Mouse (Mus musculus): ENCODE results near the gene Pip4k2b. TPM values are rescaled to one million over a fixed set of nuclear protein-coding genes. Genes with fewer than 3 reads are reported as not detected.
A peak's percentile ranks its signal among the peaks of the same experiment; 100 is the strongest.

Gene Pip4k2b
- polyA plus RNA-seq, 1 experiment, result 30.1 TPM

GRCm38 (mm10) chr11:97669829-97670228 is 74.7 kb downstream of the Pip4k2b start:
- Histone ChIP-seq H3K36me3 (ENCODE audit: control insufficient read depth, insufficient read depth) (peaks cover 8% of the 10 kb centered on the region), H3K79me2 (ENCODE audit: control insufficient read depth, insufficient read depth) (peaks cover 3% of the 10 kb centered on the region), H3K4me3 (no peak overlapping the region), H3K27me3 (ENCODE audit: control insufficient read depth, insufficient read depth, insufficient read length) (no peaks in the 10 kb centered on the region), H3ac (ENCODE audit: control insufficient read depth, insufficient read length) (no peak overlapping the region), H3K4me2 (ENCODE audit: low read depth) (no peak overlapping the region)
- no peak for TF ChIP-seq TCF3 (IDR thresholded peaks at IDR 0.05; ENCODE audit: insufficient read length, low read depth)
- TF ChIP-seq MYOD1 (IDR thresholded peaks at IDR 0.05; ENCODE audit: control insufficient read depth in 1 of 3, insufficient read length in 2 of 3, low read depth in 2 of 3), result peak in 1 of 3 experiments; percentile 16
- TF ChIP-seq POLR2AphosphoS2 (IDR thresholded peaks at IDR 0.05; ENCODE audit: insufficient read length, low read depth), result no peak

GRCm38 (mm10) chr11:97669268-97669667 is 75.2 kb downstream of the Pip4k2b start:
- H3K36me3 ChIP-seq (ENCODE audit: control insufficient read depth, insufficient read depth), result peaks cover 8% of the 10 kb centered on the region
- H3K4me3 ChIP-seq, result no peak overlapping the region
- peaks cover 8% of the 10 kb centered on the region for H3K79me2 ChIP-seq (ENCODE audit: control insufficient read depth, insufficient read depth)
- H3ac ChIP-seq (ENCODE audit: control insufficient read depth, insufficient read length), result no peak overlapping the region
- TF ChIP-seq MAX (IDR thresholded peaks at IDR 0.05; ENCODE audit: low read depth) (no peak), POLR2AphosphoS2 (IDR thresholded peaks at IDR 0.05; ENCODE audit: insufficient read length, low read depth) (no peak), POLR2A (IDR thresholded peaks at IDR 0.05; ENCODE audit: insufficient read length, low read depth) (no peak), SRF (IDR thresholded peaks at IDR 0.05; ENCODE audit: control insufficient read depth, insufficient read length, low read depth) (no peak), REST (IDR thresholded peaks at IDR 0.05; ENCODE audit: insufficient read depth, insufficient read length) (no peak)
- no peaks in the 10 kb centered on the region for H3K27me3 ChIP-seq (ENCODE audit: control insufficient read depth, insufficient read depth, insufficient read length)
- H3K4me2 ChIP-seq (ENCODE audit: low read depth), result no peak overlapping the region

GRCm38 (mm10) chr11:97668160-97668559 is 76.3 kb downstream of the Pip4k2b start:
- no peak for TF ChIP-seq MYOG (IDR thresholded peaks at IDR 0.05; ENCODE audit: control insufficient read depth in 1 of 3, insufficient read depth in 1 of 3, insufficient read length in 2 of 3, low read depth in 2 of 3)
- no peak for TF ChIP-seq MYOD1 (IDR thresholded peaks at IDR 0.05; ENCODE audit: control insufficient read depth in 1 of 3, insufficient read length in 2 of 3, low read depth in 2 of 3)
- TF ChIP-seq USF1 (IDR thresholded peaks at IDR 0.05; ENCODE audit: low read depth), result no peak
- no peak for TF ChIP-seq REST (IDR thresholded peaks at IDR 0.05; ENCODE audit: insufficient read depth, insufficient read length)
- TF ChIP-seq TCF12 (IDR thresholded peaks at IDR 0.05; ENCODE audit: insufficient read depth, poor library complexity, severe bottlenecking), result no peak
- no peak for TF ChIP-seq TCF3 (IDR thresholded peaks at IDR 0.05; ENCODE audit: insufficient read length, low read depth)
- no peak for TF ChIP-seq SRF (IDR thresholded peaks at IDR 0.05; ENCODE audit: control insufficient read depth, insufficient read length, low read depth)
- TF ChIP-seq MAX (IDR thresholded peaks at IDR 0.05; ENCODE audit: low read depth), result no peak
- TF ChIP-seq CEBPB (IDR thresholded peaks at IDR 0.05; ENCODE audit: insufficient read depth, poor library complexity, severe bottlenecking), result no peak
- TF ChIP-seq POLR2A (IDR thresholded peaks at IDR 0.05; ENCODE audit: insufficient read length, low read depth), result no peak
- TF ChIP-seq E2F4 (IDR thresholded peaks at IDR 0.05; ENCODE audit: insufficient read depth), result no peak
- TF ChIP-seq POLR2AphosphoS2 (IDR thresholded peaks at IDR 0.05; ENCODE audit: insufficient read length, low read depth), result no peak
- no peak overlapping the region for H3K4me2 ChIP-seq (ENCODE audit: low read depth)
- H3ac ChIP-seq (ENCODE audit: control insufficient read depth, insufficient read length), result no peak overlapping the region
- peaks cover 8% of the 10 kb centered on the region for H3K36me3 ChIP-seq (ENCODE audit: control insufficient read depth, insufficient read depth)
- H3K4me3 ChIP-seq, result no peak overlapping the region
- H3K27me3 ChIP-seq (ENCODE audit: control insufficient read depth, insufficient read depth, insufficient read length), result no peaks in the 10 kb centered on the region
- peaks cover 12% of the 10 kb centered on the region for H3K79me2 ChIP-seq (ENCODE audit: control insufficient read depth, insufficient read depth)

- Histone ChIP-seq H3K79me2 (ENCODE audit: control insufficient read depth, insufficient read depth) (peaks cover 12% of the 10 kb centered on the region), H3ac (ENCODE audit: control insufficient read depth, insufficient read length) (no peak overlapping the region), H3K4me3 (no peak overlapping the region), H3K36me3 (ENCODE audit: control insufficient read depth, insufficient read depth) (peaks cover 4% of the 10 kb centered on the region), H3K27me3 (ENCODE audit: control insufficient read depth, insufficient read depth, insufficient read length) (no peaks in the 10 kb centered on the region), H3K4me2 (ENCODE audit: low read depth) (no peak overlapping the region)
- TF ChIP-seq MYOG (IDR thresholded peaks at IDR 0.05; ENCODE audit: control insufficient read depth in 1 of 3, insufficient read depth in 1 of 3, insufficient read length in 2 of 3, low read depth in 2 of 3), result no peak
- TF ChIP-seq MYOD1 (IDR thresholded peaks at IDR 0.05; ENCODE audit: control insufficient read depth in 1 of 3, insufficient read length in 2 of 3, low read depth in 2 of 3), result no peak
- TF ChIP-seq TCF3 (IDR thresholded peaks at IDR 0.05; ENCODE audit: insufficient read length, low read depth), result no peak
- no peak for TF ChIP-seq POLR2AphosphoS2 (IDR thresholded peaks at IDR 0.05; ENCODE audit: insufficient read length, low read depth)
- TF ChIP-seq CEBPB (IDR thresholded peaks at IDR 0.05; ENCODE audit: insufficient read depth, poor library complexity, severe bottlenecking), result no peak
- TF ChIP-seq SRF (IDR thresholded peaks at IDR 0.05; ENCODE audit: control insufficient read depth, insufficient read length, low read depth), result no peak
- no peak for TF ChIP-seq USF1 (IDR thresholded peaks at IDR 0.05; ENCODE audit: low read depth)
- TF ChIP-seq TCF12 (IDR thresholded peaks at IDR 0.05; ENCODE audit: insufficient read depth, poor library complexity, severe bottlenecking), result no peak
- TF ChIP-seq POLR2A (IDR thresholded peaks at IDR 0.05; ENCODE audit: insufficient read length, low read depth), result no peak
- no peak for TF ChIP-seq MAX (IDR thresholded peaks at IDR 0.05; ENCODE audit: low read depth)
- no peak for TF ChIP-seq REST (IDR thresholded peaks at IDR 0.05; ENCODE audit: insufficient read depth, insufficient read length)
- no peak for TF ChIP-seq E2F4 (IDR thresholded peaks at IDR 0.05; ENCODE audit: insufficient read depth)
Observed at GRCm38 (mm10) chr11:97666794-97667193, 77.7 kb downstream of the Pip4k2b start.

- no peak for TF ChIP-seq REST (IDR thresholded peaks at IDR 0.05; ENCODE audit: insufficient read depth, insufficient read length)
- no peak for TF ChIP-seq USF1 (IDR thresholded peaks at IDR 0.05; ENCODE audit: low read depth)
- no peak for TF ChIP-seq TCF3 (IDR thresholded peaks at IDR 0.05; ENCODE audit: insufficient read length, low read depth)
- no peak for TF ChIP-seq E2F4 (IDR thresholded peaks at IDR 0.05; ENCODE audit: insufficient read depth)
- no peak for TF ChIP-seq SRF (IDR thresholded peaks at IDR 0.05; ENCODE audit: control insufficient read depth, insufficient read length, low read depth)
- no peak for TF ChIP-seq MAX (IDR thresholded peaks at IDR 0.05; ENCODE audit: low read depth)
- no peak for TF ChIP-seq CEBPB (IDR thresholded peaks at IDR 0.05; ENCODE audit: insufficient read depth, poor library complexity, severe bottlenecking)
- TF ChIP-seq MYOG (IDR thresholded peaks at IDR 0.05; ENCODE audit: control insufficient read depth in 1 of 3, insufficient read depth in 1 of 3, insufficient read length in 2 of 3, low read depth in 2 of 3), result no peak
- no peak for TF ChIP-seq TCF12 (IDR thresholded peaks at IDR 0.05; ENCODE audit: insufficient read depth, poor library complexity, severe bottlenecking)
- TF ChIP-seq MYOD1 (IDR thresholded peaks at IDR 0.05; ENCODE audit: control insufficient read depth in 1 of 3, insufficient read length in 2 of 3, low read depth in 2 of 3), result no peak
- TF ChIP-seq POLR2A (IDR thresholded peaks at IDR 0.05; ENCODE audit: insufficient read length, low read depth), result no peak
- no peak for TF ChIP-seq POLR2AphosphoS2 (IDR thresholded peaks at IDR 0.05; ENCODE audit: insufficient read length, low read depth)
- no peak overlapping the region for H3K4me3 ChIP-seq
- peaks cover 12% of the 10 kb centered on the region for H3K79me2 ChIP-seq (ENCODE audit: control insufficient read depth, insufficient read depth)
- peaks cover under 1% of the 10 kb centered on the region for H3K36me3 ChIP-seq (ENCODE audit: control insufficient read depth, insufficient read depth)
- no peak overlapping the region for H3ac ChIP-seq (ENCODE audit: control insufficient read depth, insufficient read length)
- H3K4me2 ChIP-seq (ENCODE audit: low read depth), result no peak overlapping the region
- H3K27me3 ChIP-seq (ENCODE audit: control insufficient read depth, insufficient read depth, insufficient read length), result no peaks in the 10 kb centered on the region
Observed at GRCm38 (mm10) chr11:97666221-97666620, 78.3 kb downstream of the Pip4k2b start.

Data from myocyte (in vitro differentiated cells).